Mouse (Mus musculus): ENCODE data around the gene Frmd4b.

DNA sequence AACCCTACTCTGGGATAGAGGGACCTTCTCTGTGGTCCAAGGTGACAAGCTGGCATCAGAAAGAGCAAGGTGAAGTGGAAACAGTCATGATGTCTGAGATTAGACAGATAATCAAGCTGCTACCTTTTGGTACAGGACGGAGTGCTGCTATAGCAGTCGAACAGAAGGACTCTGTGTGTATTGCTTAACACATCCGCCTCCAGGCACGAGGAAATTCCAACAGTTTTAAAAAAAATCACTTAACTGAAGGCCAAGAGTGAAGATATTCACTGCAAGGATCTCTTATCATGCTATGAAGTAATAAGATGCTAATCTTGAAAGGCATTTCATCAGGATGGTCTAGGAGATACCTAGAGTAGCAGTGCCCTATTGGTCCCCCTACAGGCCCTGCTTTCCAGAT lies 298.3 kb downstream of the Frmd4b start:
- TF ChIP-seq CTCF (IDR thresholded peaks at IDR 0.05; ENCODE audit: low read depth, low read length) (no peak), TAL1 (conservative IDR thresholded peaks at IDR 0.05; ENCODE audit: low read depth, low read length) (no peak), GATA1 (IDR thresholded peaks at IDR 0.05; ENCODE audit: borderline replicate concordance, low read length) (no peak), GATA2 (IDR thresholded peaks at IDR 0.05; ENCODE audit: borderline replicate concordance, low read depth, low read length) (no peak)
